Mouse (Mus musculus) CH12.LX (cell line): ENCODE results near the gene Mrpl19. TPM values are rescaled to one million over a fixed set of nuclear protein-coding genes. Genes with fewer than 3 reads are reported as not detected.

Source experiments
- DNase-seq: peaks from one replicate; pipeline ENCODE4 v3.0.0-alpha.2; 2013; ENCODE audit errors: extremely low read depth
- H3K27ac ChIP-seq: 2 replicates; pipeline ENCODE4 v1.5.1; 2012; ENCODE audit warnings: low read depth, mild to moderate bottlenecking, control low read depth, moderate library complexity; ENCODE audit not compliant: insufficient read depth
- H3K27me3 ChIP-seq: replicated peaks from 2 replicates; pipeline ENCODE3; 2012; ENCODE audit warnings: inconsistent platforms
- H3K36me3 ChIP-seq, 2 experiments: replicated peaks in 1 of 2; 2 replicates each; pipeline versions ENCODE3 to v1.6.1; 2012; ENCODE audit warnings: inconsistent platforms in 1 of 2, low read length in 1 of 2, mild to moderate bottlenecking in 1 of 2, mixed read lengths in 1 of 2, moderate library complexity in 1 of 2; ENCODE audit not compliant: control insufficient read depth in 1 of 2, insufficient read depth in 1 of 2
- H3K4me1 ChIP-seq, 2 experiments: 2 replicates each; pipeline ENCODE4 v1.6.1; 2012; ENCODE audit warnings: inconsistent platforms in 1 of 2, moderate library complexity in 1 of 2; ENCODE audit not compliant: insufficient read depth in 2 of 2, control insufficient read depth in 1 of 2
- H3K4me2 ChIP-seq: 2 replicates; pipeline ENCODE4 v1.6.1; 2012; ENCODE audit warnings: low read depth, mild to moderate bottlenecking, control low read depth; ENCODE audit not compliant: poor library complexity, insufficient read depth, severe bottlenecking
- H3K4me3 ChIP-seq, 3 experiments: fragments of 150-350 bp in 1 of 3; sonication (generic) in 1 of 3; replicated peaks in 1 of 3; 2 replicates each; pipeline versions ENCODE3 to v1.5.1; 2011 to 2012; ENCODE audit warnings: low read depth in 2 of 3, low read length in 2 of 3, mild to moderate bottlenecking in 2 of 3, moderate library complexity in 2 of 3, control low read depth in 1 of 3, improper control_type of control experiment in 1 of 3, inconsistent platforms in 1 of 3, mixed read lengths in 1 of 3; ENCODE audit not compliant: poor library complexity in 1 of 3
- H3K79me2 ChIP-seq: replicated peaks from 2 replicates; pipeline ENCODE4 v1.6.1; 2012; ENCODE audit warnings: mild to moderate bottlenecking, moderate library complexity; ENCODE audit not compliant: control insufficient read depth, poor library complexity, insufficient read depth, severe bottlenecking; ENCODE audit errors: extremely low read depth
- H3K9ac ChIP-seq: 2 replicates; pipeline ENCODE4 v1.6.1; 2012; ENCODE audit warnings: low read depth, mild to moderate bottlenecking, control low read depth, moderate library complexity; ENCODE audit not compliant: insufficient read depth
- H3K9me3 ChIP-seq: replicated peaks from 2 replicates; pipeline ENCODE3; 2012; ENCODE audit warnings: low read length, inconsistent platforms, mixed read lengths
- BHLHE40 ChIP-seq: IDR thresholded peaks from 2 replicates; pipeline ENCODE4 v1.6.1; 2011; ENCODE audit warnings: mild to moderate bottlenecking, low read depth, low read length, improper control_type of control experiment
- CHD1 ChIP-seq: IDR thresholded peaks from 2 replicates; pipeline ENCODE4 v1.6.1; 2012; ENCODE audit warnings: low read depth, low read length, improper control_type of control experiment, inconsistent platforms
- CHD2 ChIP-seq: IDR thresholded peaks from 2 replicates; pipeline ENCODE4 v1.6.1; 2011; ENCODE audit warnings: low read length, improper control_type of control experiment
- CTCF ChIP-seq, 2 experiments: IDR thresholded peaks in 1 of 2; conservative IDR thresholded peaks in 1 of 2; 2 replicates each; pipeline ENCODE4 v1.5.1; 2011 to 2012; ENCODE audit warnings: low read depth in 2 of 2, low read length in 2 of 2, improper control_type of control experiment in 1 of 2, inconsistent platforms in 1 of 2, mild to moderate bottlenecking in 1 of 2, moderate library complexity in 1 of 2
- E2F4 ChIP-seq: IDR thresholded peaks from 2 replicates; pipeline ENCODE4 v1.6.1; 2011; ENCODE audit warnings: low read depth, low read length, improper control_type of control experiment; ENCODE audit not compliant: insufficient replicate concordance
- ELF1 ChIP-seq: IDR thresholded peaks from 2 replicates; pipeline ENCODE4 v1.6.1; 2014; ENCODE audit warnings: low read depth, mild to moderate bottlenecking, inconsistent platforms, low read length, improper control_type of control experiment
- EP300 ChIP-seq: IDR thresholded peaks from 2 replicates; pipeline ENCODE4 v1.6.1; 2011; ENCODE audit warnings: low read length, improper control_type of control experiment
- ETS1 ChIP-seq: conservative IDR thresholded peaks from 2 replicates; pipeline ENCODE4 v1.6.1; 2012; ENCODE audit warnings: low read depth, mild to moderate bottlenecking, inconsistent platforms, low read length, improper control_type of control experiment, moderate library complexity
- GABPA ChIP-seq: IDR thresholded peaks from 2 replicates; pipeline ENCODE4 v1.6.1; 2012; ENCODE audit warnings: low read depth, low read length, improper control_type of control experiment, inconsistent platforms; ENCODE audit not compliant: insufficient replicate concordance
- HCFC1 ChIP-seq: IDR thresholded peaks from 2 replicates; pipeline ENCODE4 v1.6.1; 2012; ENCODE audit warnings: low read depth, mild to moderate bottlenecking, inconsistent platforms, low read length, improper control_type of control experiment
- IRF4 ChIP-seq: IDR thresholded peaks from 2 replicates; pipeline ENCODE4 v1.6.1; 2014; ENCODE audit warnings: low read depth, mild to moderate bottlenecking, inconsistent platforms, low read length, improper control_type of control experiment
- JUN ChIP-seq: IDR thresholded peaks from 2 replicates; pipeline ENCODE4 v1.6.1; 2011; ENCODE audit warnings: low read depth, mild to moderate bottlenecking, low read length, improper control_type of control experiment, moderate library complexity; ENCODE audit not compliant: insufficient read depth
- JUND ChIP-seq: conservative IDR thresholded peaks from 2 replicates; pipeline ENCODE4 v1.6.1; 2011; ENCODE audit warnings: low read depth, low read length, improper control_type of control experiment
- KAT2A ChIP-seq: IDR thresholded peaks from 2 replicates; pipeline ENCODE4 v1.6.1; 2012; ENCODE audit warnings: low read length, improper control_type of control experiment, inconsistent platforms; ENCODE audit not compliant: insufficient replicate concordance
- MAFK ChIP-seq: IDR thresholded peaks from 2 replicates; pipeline ENCODE4 v1.6.1; 2011; ENCODE audit warnings: low read length, improper control_type of control experiment; ENCODE audit not compliant: insufficient replicate concordance
- MAX ChIP-seq: IDR thresholded peaks from 2 replicates; pipeline ENCODE4 v1.6.1; 2011; ENCODE audit warnings: low read length, improper control_type of control experiment
- MAZ ChIP-seq: IDR thresholded peaks from 2 replicates; pipeline ENCODE4 v1.6.1; 2012; ENCODE audit warnings: low read depth, mild to moderate bottlenecking, inconsistent platforms, low read length, improper control_type of control experiment, moderate library complexity
- MEF2A ChIP-seq: IDR thresholded peaks from 2 replicates; pipeline ENCODE4 v1.6.1; 2014; ENCODE audit warnings: low read depth, mild to moderate bottlenecking, inconsistent platforms, low read length, improper control_type of control experiment, borderline replicate concordance
- MXI1 ChIP-seq: IDR thresholded peaks from 2 replicates; pipeline ENCODE4 v1.6.1; 2011; ENCODE audit warnings: mild to moderate bottlenecking, low read depth, low read length, improper control_type of control experiment
- MYC ChIP-seq: IDR thresholded peaks from 2 replicates; pipeline ENCODE4 v1.6.1; 2011; ENCODE audit warnings: low read depth, mild to moderate bottlenecking, improper control_type of control experiment, low read length
- NELFE ChIP-seq: IDR thresholded peaks from 2 replicates; pipeline ENCODE4 v1.6.1; 2011; ENCODE audit warnings: low read depth, low read length, improper control_type of control experiment
- NRF1 ChIP-seq: IDR thresholded peaks from 2 replicates; pipeline ENCODE4 v1.6.1; 2014; ENCODE audit warnings: low read depth, mild to moderate bottlenecking, inconsistent platforms, low read length, improper control_type of control experiment, moderate library complexity
- PAX5 ChIP-seq: IDR thresholded peaks from 2 replicates; pipeline ENCODE4 v1.6.1; 2012; ENCODE audit warnings: low read length, inconsistent platforms, mixed read lengths
- POLR2A ChIP-seq: IDR thresholded peaks from 2 replicates; pipeline ENCODE4 v1.6.1; 2011; ENCODE audit warnings: low read depth, mild to moderate bottlenecking, improper control_type of control experiment, low read length
- POLR2AphosphoS2 ChIP-seq: IDR thresholded peaks from 2 replicates; pipeline ENCODE4 v1.6.1; 2011; ENCODE audit warnings: low read depth, low read length, improper control_type of control experiment
- RAD21 ChIP-seq: IDR thresholded peaks from 2 replicates; pipeline ENCODE4 v1.6.1; 2011; ENCODE audit warnings: low read depth, mild to moderate bottlenecking, low read length, improper control_type of control experiment, moderate library complexity
- RCOR1 ChIP-seq: conservative IDR thresholded peaks from 2 replicates; pipeline ENCODE4 v1.6.1; 2012; ENCODE audit warnings: low read depth, mild to moderate bottlenecking, inconsistent platforms, low read length, improper control_type of control experiment
- SIN3A ChIP-seq: IDR thresholded peaks from 2 replicates; pipeline ENCODE4 v1.6.1; 2012; ENCODE audit warnings: low read length, improper control_type of control experiment, inconsistent platforms
- SMC3 ChIP-seq: IDR thresholded peaks from 2 replicates; pipeline ENCODE4 v1.6.1; 2011; ENCODE audit warnings: low read depth, low read length, improper control_type of control experiment
- TBP ChIP-seq: conservative IDR thresholded peaks from 2 replicates; pipeline ENCODE4 v1.6.1; 2011; ENCODE audit warnings: low read depth, low read length, improper control_type of control experiment
- TCF12 ChIP-seq: IDR thresholded peaks from 2 replicates; pipeline ENCODE4 v1.6.1; 2014; ENCODE audit warnings: low read depth, mild to moderate bottlenecking, inconsistent platforms, low read length, improper control_type of control experiment
- UBTF ChIP-seq: IDR thresholded peaks from 2 replicates; pipeline ENCODE4 v1.6.1; 2012; ENCODE audit warnings: low read depth, mild to moderate bottlenecking, inconsistent platforms, low read length, improper control_type of control experiment, moderate library complexity
- USF1 ChIP-seq: IDR thresholded peaks from 2 replicates; pipeline ENCODE4 v1.6.1; 2014; ENCODE audit warnings: low read depth, mild to moderate bottlenecking, inconsistent platforms, low read length, improper control_type of control experiment
- USF2 ChIP-seq: conservative IDR thresholded peaks from 2 replicates; pipeline ENCODE4 v1.6.1; 2011; ENCODE audit warnings: low read depth, low read length, improper control_type of control experiment
- ZC3H11A ChIP-seq: IDR thresholded peaks from 2 replicates; pipeline ENCODE4 v1.6.1; 2012; ENCODE audit warnings: low read depth, mild to moderate bottlenecking, inconsistent platforms, low read length, improper control_type of control experiment
- ZKSCAN1 ChIP-seq: IDR thresholded peaks from 2 replicates; pipeline ENCODE4 v1.6.1; 2012; ENCODE audit warnings: low read depth, inconsistent platforms, low read length, improper control_type of control experiment, borderline replicate concordance
- ZMIZ1 ChIP-seq: IDR thresholded peaks from 2 replicates; pipeline ENCODE4 v1.6.1; 2012; ENCODE audit warnings: low read depth, mild to moderate bottlenecking, inconsistent platforms, low read length, improper control_type of control experiment
- ZNF384 ChIP-seq: IDR thresholded peaks from 2 replicates; pipeline ENCODE4 v1.6.1; 2012; ENCODE audit warnings: low read depth, low read length, improper control_type of control experiment, inconsistent platforms
- dilution Hi-C: fragments of 300-500 bp; cut with MboI; formaldehyde crosslinking; loops from 2 replicates; pipeline ENCODE4 v1.14.3; 2020; ENCODE audit warnings: low sequenced_read_pairs; ENCODE audit not compliant: extremely low pct_unique_long_range_greater_than_20kb, extremely low pct_ligation_motif_present
- in situ Hi-C: fragments of 300-500 bp; cut with MboI; formaldehyde crosslinking; loops from 3 replicates; pipeline ENCODE4 v1.14.3; 2019; ENCODE audit warnings: low sequenced_read_pairs, low pct_ligation_motif_present, low pct_unique_long_range_greater_than_20kb, mixed read lengths
- polyA plus RNA-seq: library from polyadenylated mRNA; unstranded; fragments of >175 nt; gene quantifications from 2 replicates; pipeline ENCODE4 v1.2.1, GENCODE M21; 2012; ENCODE audit warnings: low read depth; ENCODE audit not compliant: insufficient read length
- total RNA-seq, 2 experiments: library from RNA; depleted of rRNA; stranded (reverse); fragments of 300-350 nt in 1 of 2; fragments of >200 nt in 1 of 2; gene quantifications; 2 replicates each; pipeline ENCODE4 v1.2.3; 2012 to 2014

The Mrpl19 gene
- total and polyA plus RNA-seq, 3 experiments: 27.2 to 96.2 (median 54.0) TPM

GRCm38 (mm10) chr6:81923523-81924142 lies 42.1 kb downstream of the Mrpl19 start, which contains the start of gene Gcfc2:
Gcfc2 (plus strand) TSS chr6:81923669.
- TF ChIP-seq JUND: no peak
- TF ChIP-seq ZKSCAN1: no peak
- no peak for TF ChIP-seq USF2
- TF ChIP-seq IRF4: peak; percentile 21; the same call in 1 of the 2 replicates
- no peak for TF ChIP-seq RAD21
- no peak for TF ChIP-seq ZC3H11A
- no peak for TF ChIP-seq MEF2A
- TF ChIP-seq MAFK: no peak
- TF ChIP-seq USF1: no peak
- 0 out of 2 replicates have a peak, but pooled peaks have one; percentile 48 for TF ChIP-seq KAT2A
- no peak for TF ChIP-seq ETS1
- no peak for TF ChIP-seq ELF1
- no peak for TF ChIP-seq POLR2AphosphoS2
- 0 out of 2 replicates have a peak, but pooled peaks have one; percentile 14 for TF ChIP-seq BHLHE40
- TF ChIP-seq TCF12: peak; percentile 70
- TF ChIP-seq POLR2A: peak; percentile 89; the same call in 1 of the 2 replicates
- peak; percentile 66 for TF ChIP-seq SIN3A
- 0 out of 2 replicates have a peak, but pooled peaks have one; percentile 39 for TF ChIP-seq TBP
- peak; percentile 95 for TF ChIP-seq NELFE
- TF ChIP-seq ZMIZ1: peak; percentile 77
- no peak for TF ChIP-seq MYC
- TF ChIP-seq GABPA: no peak
- TF ChIP-seq MXI1: no peak; the same call in 1 of the 2 replicates
- no peak for TF ChIP-seq SMC3
- no peak for TF ChIP-seq PAX5
- 0 out of 2 replicates have a peak, but pooled peaks have one; percentile 55 for TF ChIP-seq UBTF
- TF ChIP-seq MAZ: no peak
- peak; percentile 42; the same call in 1 of the 2 replicates for TF ChIP-seq MAX
- TF ChIP-seq JUN: no peak
- no peak for TF ChIP-seq CHD2
- TF ChIP-seq EP300: no peak
- TF ChIP-seq CTCF (conservative IDR thresholded peaks at IDR 0.05 in 1 of 2, IDR thresholded peaks at IDR 0.05 in 1 of 2; ENCODE audit: low read depth in 2 of 2, low read length in 2 of 2): no peak
- TF ChIP-seq NRF1: peak; percentile 99
- no peak for TF ChIP-seq RCOR1
- peak; percentile 56 for TF ChIP-seq HCFC1
- no peak for TF ChIP-seq E2F4
- no peak for TF ChIP-seq CHD1
- TF ChIP-seq ZNF384: no peak
- Histone ChIP-seq H3K9me3 (no peaks in the 10 kb centered on the region), H3K27ac (no peak within 1 kb of the TSS), H3K9ac (peak within 1 kb of the TSS; percentile 68), H3K36me3 (peaks cover 17 to 32% of the 10 kb centered on the region in 2 experiments), H3K27me3 (no peaks in the 10 kb centered on the region), H3K4me2 (peak within 1 kb of the TSS; percentile 69), H3K79me2 (peaks cover 17% of the 10 kb centered on the region), H3K4me3 (peak within 1 kb of the TSS; percentile 73 to 88 (median 83)), H3K4me1 (peaks cover 2 to 18% of the 10 kb centered on the region in 2 experiments; a peak in 3 of 4 replicates)
- DNase-seq: peak; percentile 91
- in situ Hi-C loops (no loop called here), dilution Hi-C loops (no loop called here)
